Mouse (Mus musculus): ENCODE data around the gene Camkmt.

Camkmt gene

GRCm38 (mm10) chr17:85469776-85470175, 379.4 kb downstream of the Camkmt start:
- no peak for DNase-seq

- DNase-seq: no peak
Observed at GRCm38 (mm10) chr17:85472687-85473202, 382.4 kb downstream of the Camkmt start.

- DNase-seq: no peak
Observed at GRCm38 (mm10) chr17:85473217-85473616, 382.9 kb downstream of the Camkmt start.

- DNase-seq: no peak
Observed at GRCm38 (mm10) chr17:85473881-85474280, 383.5 kb downstream of the Camkmt start.

- DNase-seq: no peak
Observed at GRCm38 (mm10) chr17:85481241-85481640, 390.9 kb downstream of the Camkmt start.

- no peak for DNase-seq
Observed at GRCm38 (mm10) chr17:85483086-85483485, 392.7 kb downstream of the Camkmt start.

- DNase-seq: no peak
Observed at GRCm38 (mm10) chr17:85484015-85484414, 393.7 kb downstream of the Camkmt start.

GRCm38 (mm10) chr17:85484526-85484925, 394.2 kb downstream of the Camkmt start:
- no peak for DNase-seq

GRCm38 (mm10) chr17:85485065-85485945, 395.0 kb downstream of the Camkmt start:
- DNase-seq: no peak

- DNase-seq: no peak
Observed at GRCm38 (mm10) chr17:85485946-85486533, 395.7 kb downstream of the Camkmt start.

GRCm38 (mm10) chr17:85486585-85487480, 396.5 kb downstream of the Camkmt start:
- no peak for DNase-seq

GRCm38 (mm10) chr17:85487531-85487930, 397.2 kb downstream of the Camkmt start:
- no peak for DNase-seq

- DNase-seq: no peak
Observed at GRCm38 (mm10) chr17:85488601-85489487, 398.5 kb downstream of the Camkmt start.

- no peak for DNase-seq
Observed at GRCm38 (mm10) chr17:85489488-85489980, 399.2 kb downstream of the Camkmt start.

GRCm38 (mm10) chr17:85491491-85491890, 401.1 kb downstream of the Camkmt start:
- no peak for DNase-seq

GRCm38 (mm10) chr17:85493521-85493920, 403.2 kb downstream of the Camkmt start:
- DNase-seq: no peak

- no peak for DNase-seq
Observed at GRCm38 (mm10) chr17:85495012-85495754, 404.8 kb downstream of the Camkmt start.

- no peak for DNase-seq
Observed at GRCm38 (mm10) chr17:85495871-85496270, 405.5 kb downstream of the Camkmt start.

- no peak for DNase-seq
Observed at GRCm38 (mm10) chr17:85504888-85505287, 414.5 kb downstream of the Camkmt start.

GRCm38 (mm10) chr17:85506206-85507088, 416.1 kb downstream of the Camkmt start:
- DNase-seq: no peak
